Mouse (Mus musculus): Measurements from ENCODE around the gene Rims4.

Gene Rims4

DNA sequence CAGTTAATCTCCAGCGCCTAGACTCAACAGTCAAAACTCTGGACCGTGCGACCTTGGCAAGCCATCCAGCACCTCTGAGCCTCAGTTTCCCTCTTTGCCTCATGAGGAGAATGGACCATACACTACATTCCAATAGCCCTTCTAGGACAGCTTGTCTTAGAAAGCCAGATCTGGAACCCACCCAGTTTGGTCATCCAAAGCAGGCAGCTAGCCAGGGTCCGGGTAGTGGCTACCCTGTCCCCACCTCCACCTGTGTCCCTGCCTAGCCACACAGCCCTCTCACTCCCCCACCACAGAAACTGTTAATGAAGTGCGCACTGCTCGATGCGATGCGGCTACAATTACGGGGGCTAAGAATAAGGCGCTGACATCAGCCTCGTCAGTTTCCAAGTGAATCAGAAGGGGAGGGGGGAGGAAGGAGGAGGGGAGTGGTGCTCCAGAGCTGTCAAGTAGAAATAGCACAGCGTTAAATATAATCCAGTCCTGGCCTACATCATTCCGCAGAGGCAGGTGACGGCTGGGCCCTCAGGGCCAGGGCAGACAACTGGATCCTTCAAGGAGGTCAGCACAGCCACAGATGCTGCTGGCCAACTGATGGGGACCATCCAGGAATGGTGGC lies 6.5 kb downstream of the Rims4 start:
- no peak for DNase-seq (ENCODE audit: low read depth, low spot score)

DNA sequence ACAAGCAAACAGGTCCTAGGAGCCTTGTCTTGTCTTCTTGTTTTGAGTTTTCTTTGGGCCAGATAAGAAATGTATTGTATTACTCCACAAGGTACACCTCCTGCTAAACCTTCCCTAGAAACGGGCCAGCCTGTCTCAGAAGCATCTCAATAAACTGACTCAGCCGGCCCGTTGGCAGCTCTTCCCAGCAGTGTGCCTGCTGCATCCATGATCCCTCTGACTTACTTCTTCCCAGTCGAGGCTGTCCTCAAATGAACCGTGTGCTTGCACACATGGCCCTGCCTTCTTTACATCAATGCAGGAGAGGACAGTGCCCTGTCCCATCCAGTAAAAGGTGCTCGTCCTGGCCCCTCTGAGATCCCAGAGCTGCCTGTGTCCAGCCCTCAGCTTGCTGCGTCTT lies 8.9 kb downstream of the Rims4 start:
- no peak for DNase-seq (ENCODE audit: low read depth, low spot score)

GRCm38 (mm10) chr2:163907131-163907530 lies 11.4 kb downstream of the Rims4 start:
- no peak for DNase-seq (ENCODE audit: low read depth, low spot score)

DNA sequence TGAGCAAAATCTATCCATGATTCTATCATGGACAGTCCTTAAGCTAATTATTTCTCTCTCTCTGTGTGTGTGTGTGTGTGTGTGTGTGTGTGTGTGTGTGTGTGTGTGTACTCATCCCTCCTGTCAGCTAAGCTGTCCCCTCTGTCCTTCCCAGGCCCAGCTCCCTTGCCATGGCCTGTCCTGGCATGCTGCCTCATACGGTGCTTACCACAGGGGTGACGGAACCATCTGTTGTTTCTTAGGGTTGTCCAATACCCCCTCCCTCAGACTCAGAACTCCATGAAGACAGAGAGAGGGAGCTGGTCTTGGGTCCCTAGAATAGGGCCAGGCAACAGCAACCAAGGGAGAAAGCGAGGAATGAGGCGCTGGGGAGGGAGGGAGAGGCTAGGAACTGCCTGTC lies 14.2 kb downstream of the Rims4 start:
- DNase-seq (ENCODE audit: low read depth, low spot score): no peak

DNA sequence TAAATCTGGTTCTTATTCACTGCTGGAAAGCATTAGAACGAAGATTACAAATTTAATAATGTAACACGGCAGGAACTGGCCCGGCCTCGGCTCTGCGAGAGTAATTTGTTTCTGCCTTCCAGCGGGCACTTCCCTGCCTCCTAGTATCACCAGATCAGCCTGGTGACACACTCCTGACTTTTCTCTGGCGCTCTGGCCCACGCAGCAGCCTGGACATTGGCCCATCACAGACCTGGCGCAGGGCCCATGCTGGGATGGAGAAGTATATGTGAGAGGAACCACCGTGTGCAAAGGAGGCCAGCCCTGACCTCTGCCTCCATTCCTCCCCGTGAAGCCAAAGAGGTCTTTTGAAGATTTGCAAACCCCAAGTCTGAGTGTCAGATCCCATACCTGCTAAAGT lies 15.0 kb downstream of the Rims4 start:
- DNase-seq (ENCODE audit: low read depth, low spot score): no peak

DNA sequence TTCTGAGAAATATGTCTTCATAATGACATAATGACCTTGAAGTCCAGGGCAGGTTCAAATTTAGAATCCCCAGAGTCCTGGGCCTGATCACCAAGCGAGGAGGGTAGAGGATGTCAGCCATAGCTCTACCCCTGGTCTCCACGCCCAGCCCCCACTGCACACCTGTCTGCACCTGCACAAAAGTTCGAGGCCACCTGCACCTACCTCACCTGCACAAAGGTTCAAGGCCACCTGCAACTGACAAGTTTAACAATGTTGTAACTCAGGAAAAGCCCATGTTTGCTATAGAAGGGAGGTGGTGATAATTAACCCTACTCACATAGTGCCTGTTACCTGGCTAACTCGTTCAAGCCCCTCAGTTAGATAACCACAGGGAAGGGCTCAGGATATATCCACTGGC lies 16.0 kb downstream of the Rims4 start:
- no peak for DNase-seq (ENCODE audit: low read depth, low spot score)

GRCm38 (mm10) chr2:163901043-163901442 lies 17.4 kb downstream of the Rims4 start:
- no peak for DNase-seq (ENCODE audit: low read depth, low spot score)

DNA sequence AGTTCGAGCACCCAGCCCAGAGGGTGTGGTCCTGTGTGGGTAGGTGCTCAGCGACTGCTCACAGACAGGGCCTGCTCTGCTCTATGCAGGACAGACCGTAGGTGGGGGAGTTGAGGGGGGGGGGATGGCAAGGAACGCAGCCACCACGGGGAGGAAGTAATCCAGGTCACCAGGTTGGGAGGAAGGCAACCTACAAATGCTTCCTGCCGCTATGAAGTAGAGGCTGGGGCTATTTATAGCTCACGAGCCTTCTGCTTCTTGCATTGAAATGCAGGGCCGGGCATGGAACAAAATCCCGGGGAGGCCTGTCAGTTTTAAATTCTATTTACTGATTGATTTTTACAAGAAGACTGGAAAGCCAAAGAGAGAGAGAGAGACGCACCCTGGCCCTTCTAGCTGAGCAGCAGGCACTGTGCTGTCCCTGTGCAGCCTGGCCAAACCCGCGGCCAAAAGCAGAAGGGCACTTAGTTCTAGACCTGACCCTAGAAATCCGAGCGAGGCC lies 18.5 kb downstream of the Rims4 start:
- DNase-seq (ENCODE audit: low read depth, low spot score): no peak

DNA sequence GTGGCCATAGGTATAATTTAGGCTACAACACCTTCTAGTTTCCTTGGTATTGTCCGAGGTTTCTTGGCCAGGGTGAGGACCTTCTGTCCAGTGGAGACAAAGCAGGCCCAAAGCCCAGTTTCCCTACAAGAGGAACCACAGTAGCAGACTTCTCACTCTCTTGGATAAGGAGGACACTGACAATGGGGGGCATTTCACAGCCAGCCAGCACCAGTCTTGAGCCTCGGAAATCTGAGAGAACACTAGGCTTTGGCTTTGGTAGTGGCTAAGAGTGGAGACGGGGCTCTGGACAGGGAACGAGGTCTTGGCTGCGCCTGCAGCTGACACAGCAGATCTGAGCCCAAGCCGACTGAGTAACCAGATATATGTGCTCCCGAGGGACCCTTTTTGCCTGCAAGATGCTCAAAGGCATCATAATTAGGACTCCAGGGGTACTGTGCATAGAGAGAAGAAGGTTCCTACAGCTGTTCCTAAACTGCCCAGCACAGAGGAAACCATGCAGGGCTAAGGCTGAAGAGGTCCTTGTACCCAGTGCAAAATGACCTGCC lies 20.4 kb downstream of the Rims4 start:
- no peak for DNase-seq (ENCODE audit: low read depth, low spot score)

DNA sequence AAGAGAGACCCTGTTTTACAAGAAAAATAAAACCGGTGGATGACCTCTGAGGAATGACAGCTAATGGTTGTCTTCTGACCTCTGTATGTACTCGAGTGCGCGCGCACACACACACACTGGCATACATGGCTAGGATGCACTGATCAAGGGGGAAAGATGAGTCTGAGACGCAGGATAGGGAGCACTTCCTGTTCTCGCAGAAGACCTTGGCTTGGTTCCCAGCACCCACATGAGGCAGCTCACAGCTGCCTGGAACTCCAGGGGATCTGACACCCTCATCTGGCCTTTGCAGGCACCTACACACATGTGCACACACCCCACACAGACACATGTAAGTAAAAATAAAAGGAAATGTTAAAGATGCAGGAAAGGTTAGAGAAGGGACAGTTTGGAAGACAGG lies 21.5 kb downstream of the Rims4 start:
- no peak for DNase-seq (ENCODE audit: low read depth, low spot score)

DNA sequence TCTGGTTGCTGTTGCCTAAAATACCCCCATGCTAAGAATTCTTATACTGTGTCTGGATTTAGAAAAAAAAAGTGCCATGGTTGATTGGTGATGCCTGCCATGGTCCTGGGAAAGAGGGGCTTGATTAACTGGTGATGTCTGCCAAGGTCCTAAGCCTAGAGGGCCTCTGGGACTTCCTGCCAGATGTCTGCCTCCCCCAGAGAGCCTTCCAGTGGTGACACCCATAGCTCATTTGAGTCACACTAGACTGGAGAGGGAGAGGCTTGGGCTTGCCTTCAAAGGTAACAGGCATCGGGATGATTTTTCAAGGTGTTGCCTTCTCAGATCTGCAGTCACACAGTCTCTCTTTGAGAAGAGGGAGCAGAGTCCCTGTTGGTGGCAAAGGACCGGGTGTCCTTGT lies 23.3 kb downstream of the Rims4 start:
- no peak for DNase-seq (ENCODE audit: low read depth, low spot score)

DNA sequence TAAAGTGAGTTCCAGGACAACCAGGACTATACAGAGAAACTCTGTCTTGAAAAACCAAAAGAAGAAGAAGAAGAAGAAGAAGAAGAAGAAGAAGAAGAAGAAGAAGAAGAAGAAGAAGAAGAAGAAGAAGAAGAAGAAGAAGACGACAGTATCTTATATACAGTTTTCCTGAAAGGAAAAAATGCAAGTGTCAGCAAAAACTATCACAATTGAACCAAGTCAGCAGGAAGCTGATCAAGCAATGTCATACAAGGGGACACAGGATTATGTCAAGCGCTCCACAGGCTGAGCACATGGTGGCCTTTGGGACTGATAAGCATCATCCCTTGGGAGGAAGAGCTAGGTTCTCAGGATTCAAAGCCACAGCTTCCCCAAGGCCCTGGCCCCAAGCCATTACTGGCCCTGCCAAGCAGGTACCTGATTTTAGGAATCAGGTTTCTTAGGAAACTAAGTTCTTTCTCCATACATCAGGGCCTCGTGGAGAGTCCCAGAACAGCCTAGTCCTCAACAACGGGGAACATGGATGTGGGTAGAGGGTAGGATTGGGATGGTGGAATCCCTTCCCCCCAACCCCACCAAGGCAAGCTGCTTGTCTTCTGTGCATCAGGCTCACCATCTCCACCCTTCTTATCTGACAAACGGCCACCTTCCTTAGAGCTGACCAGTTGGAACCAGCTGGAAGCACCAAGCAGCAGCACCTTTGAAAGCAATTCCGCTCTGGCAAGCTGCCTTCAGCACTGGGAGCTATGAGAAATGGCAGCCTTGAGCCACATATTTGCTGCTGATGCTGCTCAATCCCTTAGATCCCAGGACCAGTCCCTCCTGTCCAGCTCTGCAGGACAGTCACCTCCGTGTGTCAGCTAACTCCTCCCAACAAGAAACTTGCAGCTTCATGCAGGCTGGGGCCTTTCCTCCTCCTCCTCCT lies 24.8 kb downstream of the Rims4 start:
- DNase-seq (ENCODE audit: low read depth, low spot score): no peak

DNA sequence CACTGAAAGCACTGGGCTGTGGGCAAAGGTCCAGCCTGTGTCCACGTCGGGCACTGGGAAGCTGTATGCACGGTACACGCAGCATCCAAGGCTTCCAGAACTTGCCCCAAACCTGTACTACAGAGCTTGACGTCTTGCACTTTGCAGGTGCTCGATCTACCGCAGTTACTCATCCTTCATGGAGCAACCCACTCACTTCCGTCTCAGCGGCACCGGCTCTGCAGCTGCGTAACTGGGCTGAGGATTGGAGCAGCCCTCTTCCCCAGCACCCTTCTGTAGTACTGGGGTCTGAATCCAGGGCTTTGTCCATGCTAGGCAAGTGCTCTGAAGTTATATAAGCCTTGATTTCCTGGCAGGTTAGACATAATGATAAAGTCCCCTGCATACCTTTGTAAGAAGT lies 27.2 kb downstream of the Rims4 start:
- no peak for DNase-seq (ENCODE audit: low read depth, low spot score)

- no peak for DNase-seq (ENCODE audit: low read depth, low spot score)
Measured at GRCm38 (mm10) chr2:163890586-163890985, 27.9 kb downstream of the Rims4 start.

GRCm38 (mm10) chr2:163889411-163889810 lies 29.1 kb downstream of the Rims4 start:
- DNase-seq (ENCODE audit: low read depth, low spot score): no peak

DNA sequence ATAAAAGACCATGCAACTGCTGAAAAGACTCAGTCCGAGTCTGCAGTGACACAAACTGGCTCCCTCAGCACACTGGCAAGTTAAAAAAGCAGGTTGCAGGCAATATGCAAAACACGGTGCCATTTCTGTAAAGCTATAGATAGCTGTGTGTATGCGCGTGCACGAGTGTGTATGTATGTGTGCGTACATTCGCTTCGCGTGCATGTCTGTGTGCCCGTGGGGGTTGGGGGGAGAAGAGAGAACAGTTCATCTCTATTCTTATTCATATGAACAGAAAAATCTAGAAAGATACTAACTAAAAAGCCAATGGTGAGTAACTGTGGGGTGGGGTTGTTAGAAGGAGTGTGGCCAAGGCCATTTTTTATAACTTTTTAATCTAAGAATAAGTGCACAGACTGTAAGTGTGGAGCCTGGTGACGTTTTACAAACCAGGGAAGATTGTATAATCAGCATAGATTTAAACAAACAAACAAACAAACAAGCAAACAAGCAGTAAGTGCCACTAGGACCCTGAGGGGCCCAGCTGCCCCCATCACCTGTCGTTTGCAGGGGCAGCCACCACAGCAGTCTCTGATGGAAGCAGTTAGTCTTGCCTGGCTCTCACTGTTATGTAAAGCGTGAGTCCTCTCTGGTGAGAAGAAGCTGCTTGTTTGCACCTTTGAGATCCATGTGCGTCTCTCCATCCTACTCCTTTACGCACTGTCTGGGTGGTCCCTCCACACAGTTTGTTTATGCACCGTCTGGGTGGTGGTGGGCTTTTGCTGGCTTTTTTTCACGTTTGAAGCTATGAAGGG lies 35.4 kb downstream of the Rims4 start:
- DNase-seq (ENCODE audit: low read depth, low spot score): no peak

GRCm38 (mm10) chr2:163880891-163881290 lies 37.6 kb downstream of the Rims4 start:
- DNase-seq (ENCODE audit: low read depth, low spot score): no peak

DNA sequence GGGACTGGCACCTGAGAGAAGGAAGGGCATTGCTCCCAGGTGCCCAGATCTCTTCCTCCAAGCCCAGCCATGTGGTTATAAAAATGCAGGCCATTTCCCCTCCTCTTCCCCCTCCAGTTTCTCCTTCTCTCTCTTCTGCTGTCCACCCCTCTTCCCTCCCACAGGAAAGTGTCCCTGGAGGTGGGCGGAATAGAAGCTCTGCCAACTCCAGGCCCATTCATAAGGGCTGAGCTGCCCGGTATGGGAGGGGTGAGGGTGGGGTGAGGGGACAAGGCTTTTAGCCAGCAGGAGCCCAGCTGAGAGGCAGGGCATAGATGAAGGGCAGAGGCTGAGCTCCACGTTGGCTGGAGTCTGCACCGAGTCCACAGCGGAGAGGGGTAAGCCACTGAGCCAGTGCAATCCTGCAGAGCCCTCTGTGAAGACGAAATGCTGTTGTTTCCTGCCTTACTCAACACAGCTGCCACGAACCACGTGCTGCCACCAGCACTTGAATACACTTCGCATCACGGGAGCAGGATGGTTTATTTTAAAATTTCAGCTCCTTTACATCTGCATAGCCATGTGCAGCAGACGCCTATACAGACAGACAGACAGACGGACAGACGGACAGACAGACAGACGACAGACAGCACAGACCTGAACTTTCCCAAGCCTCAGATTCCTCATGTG lies 41.5 kb downstream of the Rims4 start:
- DNase-seq (ENCODE audit: low read depth, low spot score): no peak

- DNase-seq (ENCODE audit: low read depth, low spot score): no peak
Measured at GRCm38 (mm10) chr2:163875484-163875883, 43.0 kb downstream of the Rims4 start.

DNA sequence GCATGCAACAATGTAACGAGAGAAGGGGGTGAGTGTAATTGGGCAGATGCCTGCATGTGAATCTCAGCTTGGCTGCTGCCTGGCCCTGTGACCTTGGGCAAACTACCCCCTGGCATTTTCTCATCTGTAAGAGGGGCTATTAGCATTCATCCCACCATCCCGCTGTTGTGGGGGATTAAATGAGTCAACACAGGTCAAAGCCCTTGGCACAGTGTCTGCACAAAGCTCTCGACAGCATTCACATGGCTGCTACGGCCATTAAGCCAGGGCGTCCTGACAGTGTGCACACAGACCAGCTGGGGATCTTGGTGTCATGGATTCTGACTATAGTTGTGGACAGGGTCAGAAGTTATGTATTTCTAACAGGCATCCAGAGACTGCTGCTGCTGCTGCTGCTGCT lies 43.6 kb downstream of the Rims4 start:
- no peak for DNase-seq (ENCODE audit: low read depth, low spot score)

DNA sequence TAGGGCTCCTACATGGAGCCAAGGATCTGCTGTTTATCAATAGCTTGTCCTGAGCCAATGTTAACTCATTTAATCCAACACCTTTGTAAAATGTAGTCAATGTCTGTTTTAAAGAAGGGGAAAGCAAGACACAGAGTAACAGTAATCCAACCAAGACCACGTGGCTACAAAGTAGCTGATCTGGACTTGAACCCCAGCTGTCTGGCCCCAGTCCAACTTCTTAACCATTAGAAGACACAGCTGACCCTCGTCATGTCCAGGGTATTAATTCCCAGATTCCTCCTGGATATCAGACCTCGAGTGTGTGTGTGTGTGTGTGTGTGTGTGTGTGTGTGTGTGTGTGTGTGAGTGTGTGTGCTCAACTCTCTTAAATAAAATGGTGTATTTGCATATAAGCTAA lies 46.6 kb downstream of the Rims4 start:
- no peak for DNase-seq (ENCODE audit: low read depth, low spot score)
